Mouse (Mus musculus): ENCODE measurements around the gene Kank1.

Kank1 gene

GRCm38 (mm10) chr19:25285756-25286538, 49.2 kb downstream of the Kank1 start:
- ChIA-PET CTCF (interaction anchor here in 1 of 4 experiments (0.6 kb wide), 1 partner anchor 106 kb away, joined by 3 read pairs; no protein-coding TSS in a partner anchor), POLR2A (interaction anchor here in 1 of 4 experiments (0.6 kb wide), 2 partner anchors 137 to 1724 kb away, joined by 3 to 4 read pairs; no protein-coding TSS in a partner anchor)

DNA sequence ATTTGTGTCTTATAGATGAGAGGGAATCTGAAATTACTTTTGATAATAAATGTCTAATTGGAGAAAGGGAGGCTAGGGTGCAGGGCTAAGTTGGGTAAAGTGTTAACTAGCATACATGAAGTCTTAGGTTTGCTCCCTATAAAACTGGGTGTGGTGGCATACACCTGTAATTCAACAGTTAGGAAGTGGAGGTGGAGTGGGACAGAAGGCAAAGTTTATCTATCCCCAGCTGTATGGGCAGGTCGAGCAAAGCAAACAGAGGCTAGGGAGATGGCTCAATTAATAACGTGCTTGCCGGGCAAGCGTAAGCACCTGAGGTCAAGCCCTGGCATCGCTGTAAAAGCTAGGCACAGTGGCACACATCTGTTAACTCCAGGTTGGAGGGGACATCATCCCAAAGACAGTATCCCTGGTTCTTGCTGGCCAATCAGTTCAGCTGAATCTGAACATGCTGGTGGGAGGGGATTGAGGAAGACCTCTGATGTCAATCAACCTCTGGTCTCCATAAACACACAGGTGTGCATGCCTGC, 54.3 kb downstream of the Kank1 start:
- ChIA-PET POLR2A (no interaction called here), CTCF (no interaction called here)

DNA sequence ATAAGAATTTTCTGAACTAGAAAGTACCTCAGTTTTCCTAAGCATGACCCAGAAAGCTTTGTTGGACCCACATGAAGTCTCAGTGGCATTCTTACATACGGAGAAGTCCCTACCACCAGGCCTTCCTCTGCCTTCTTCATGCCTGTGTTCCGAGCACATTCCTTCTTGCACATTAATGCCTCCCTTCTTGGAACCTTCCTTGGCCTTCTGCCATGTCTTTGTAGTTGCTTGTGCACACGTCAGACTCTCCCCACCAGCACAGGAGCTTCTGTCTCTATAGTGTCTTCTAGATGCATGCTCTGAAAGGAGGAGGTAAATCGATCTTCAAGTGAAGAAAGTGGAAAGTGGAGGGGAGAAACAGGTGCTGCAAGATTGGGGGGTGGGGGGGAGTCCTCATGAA, 58.4 kb downstream of the Kank1 start:
- CTCF ChIA-PET, result interaction anchor here in 3 of 4 experiments (0.7 kb wide), 3 partner anchors 10 to 156 kb away, joined by 7 to 9 read pairs (median 8); no protein-coding TSS in a partner anchor
- POLR2A ChIA-PET, result interaction anchor here in 1 of 4 experiments (0.6 to 1.1 kb wide), 3 partner anchors 21 to 177 kb away, joined by 3 to 9 read pairs (median 5); no protein-coding TSS in a partner anchor

- CTCF ChIA-PET, result interaction anchor here in 3 of 4 experiments (0.5 to 0.8 kb wide), 3 partner anchors 29 to 336 kb away, joined by 3 to 9 read pairs (median 3); partner anchors contain the start of gene Cbwd1 (in 1 of the 3)
- POLR2A ChIA-PET, result no interaction called here
Observed at GRCm38 (mm10) chr19:25297269-25297668, 60.5 kb downstream of the Kank1 start.

- ChIA-PET POLR2A (interaction anchor here in 2 of 4 experiments (0.8 to 1.1 kb wide), 2 partner anchors 149 to 167 kb away, joined by 3 read pairs; no protein-coding TSS in a partner anchor), CTCF (interaction anchor here in 1 of 4 experiments (0.6 kb wide), 1 partner anchor 75 kb away, joined by 3 read pairs; no protein-coding TSS in a partner anchor)
Observed at GRCm38 (mm10) chr19:25299852-25300670, 63.3 kb downstream of the Kank1 start.

- CTCF ChIA-PET, result no interaction called here
- POLR2A ChIA-PET, result no interaction called here
Observed at GRCm38 (mm10) chr19:25301189-25301588, 64.4 kb downstream of the Kank1 start.

GRCm38 (mm10) chr19:25306277-25306676, 69.5 kb downstream of the Kank1 start:
- ChIA-PET CTCF (interaction anchor here in 1 of 4 experiments (1.0 kb wide), 1 partner anchor 199 kb away, joined by 4 read pairs; no protein-coding TSS in a partner anchor), POLR2A (no interaction called here)

DNA sequence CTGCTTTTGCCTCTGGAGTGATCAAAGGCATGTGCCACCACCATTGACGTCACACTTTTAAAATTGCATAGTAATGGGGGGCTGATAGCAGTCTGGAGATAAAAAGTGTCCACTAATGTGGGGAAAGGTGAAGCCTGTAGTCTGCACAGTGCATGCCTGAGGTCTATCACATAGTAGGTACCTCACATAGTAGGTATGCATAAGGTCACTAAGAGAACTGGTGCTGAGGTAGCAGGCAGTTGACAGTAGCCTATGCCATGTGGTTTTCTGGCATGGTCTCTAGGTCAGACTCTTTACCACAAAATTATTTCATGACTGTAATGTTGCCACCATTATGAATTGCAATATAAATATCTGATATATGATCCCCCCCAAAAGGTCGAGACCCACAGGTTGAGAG, 71.4 kb downstream of the Kank1 start:
- CTCF ChIA-PET, result interaction anchor here in 3 of 4 experiments (0.6 to 1.0 kb wide), 5 partner anchors 20 to 857 kb away, joined by 3 to 7 read pairs (median 3); no protein-coding TSS in a partner anchor
- POLR2A ChIA-PET, result interaction anchor here in 2 of 4 experiments (0.6 to 1.1 kb wide), 5 partner anchors 12 to 1152 kb away, joined by 3 to 5 read pairs (median 3); partner anchors contain the start of gene Kank1 (in 1 of the 2)

DNA sequence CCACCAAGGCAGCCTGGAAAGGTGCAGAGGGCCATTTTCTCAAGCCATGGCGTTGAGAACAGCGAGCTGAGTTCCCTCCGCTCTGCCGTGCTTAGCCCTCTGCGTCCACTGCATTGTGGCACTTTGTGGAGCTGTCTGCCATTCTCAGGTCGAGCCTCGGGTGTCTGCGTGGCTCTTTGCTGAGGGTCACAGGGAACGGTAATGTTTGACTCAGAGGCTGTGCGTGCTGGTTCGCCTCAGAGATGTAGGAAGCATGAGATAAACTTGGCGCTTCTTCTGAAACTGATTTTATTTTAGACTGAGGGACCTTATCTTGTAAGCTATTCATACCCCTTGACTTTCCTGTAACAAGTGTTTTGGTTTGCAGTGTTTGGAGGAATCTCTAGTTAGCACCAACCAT, 72.0 kb downstream of the Kank1 start:
- ChIA-PET POLR2A (interaction anchor here in 2 of 4 experiments (1.1 kb wide), 2 partner anchors 11 to 72 kb away, joined by 3 to 4 read pairs; partner anchors contain the start of gene Kank1 (in 1 of the 2)), CTCF (interaction anchor here in 2 of 4 experiments (0.6 to 1.0 kb wide), 2 partner anchors 19 to 25 kb away, joined by 3 read pairs; no protein-coding TSS in a partner anchor)

DNA sequence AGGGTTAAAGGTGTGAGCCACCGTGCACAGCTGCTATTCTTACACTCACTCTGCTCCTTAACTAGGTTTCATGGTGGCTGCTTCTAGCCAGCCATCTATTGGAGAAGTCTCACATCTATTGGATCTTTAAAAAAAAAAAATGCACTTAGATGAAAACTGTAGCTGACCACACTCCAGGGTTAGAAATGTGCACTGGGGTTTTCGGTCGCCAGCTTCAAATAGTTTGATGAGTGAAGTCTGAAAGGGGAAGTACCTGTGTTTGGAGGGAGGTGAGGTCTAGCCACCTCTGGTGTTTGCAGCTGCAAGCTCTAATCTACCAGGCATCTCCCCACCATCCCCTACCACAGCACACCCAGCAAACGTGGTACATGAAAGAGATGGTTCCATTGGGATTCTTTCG, 74.2 kb downstream of the Kank1 start:
- ChIA-PET POLR2A (interaction anchor here in 1 of 4 experiments (1.0 kb wide), 1 partner anchor 9 kb away, joined by 3 read pairs; no protein-coding TSS in a partner anchor), CTCF (interaction anchor here in 3 of 4 experiments (0.6 to 0.9 kb wide), 3 partner anchors 23 to 135 kb away, joined by 3 to 4 read pairs (median 3); no protein-coding TSS in a partner anchor)

GRCm38 (mm10) chr19:25311626-25312025, 74.9 kb downstream of the Kank1 start:
- POLR2A ChIA-PET, result interaction anchor here in 1 of 4 experiments (1.0 kb wide), 1 partner anchor 8 kb away, joined by 3 read pairs; no protein-coding TSS in a partner anchor
- CTCF ChIA-PET, result interaction anchor here in 1 of 4 experiments (0.6 kb wide), 1 partner anchor 134 kb away, joined by 3 read pairs; no protein-coding TSS in a partner anchor

DNA sequence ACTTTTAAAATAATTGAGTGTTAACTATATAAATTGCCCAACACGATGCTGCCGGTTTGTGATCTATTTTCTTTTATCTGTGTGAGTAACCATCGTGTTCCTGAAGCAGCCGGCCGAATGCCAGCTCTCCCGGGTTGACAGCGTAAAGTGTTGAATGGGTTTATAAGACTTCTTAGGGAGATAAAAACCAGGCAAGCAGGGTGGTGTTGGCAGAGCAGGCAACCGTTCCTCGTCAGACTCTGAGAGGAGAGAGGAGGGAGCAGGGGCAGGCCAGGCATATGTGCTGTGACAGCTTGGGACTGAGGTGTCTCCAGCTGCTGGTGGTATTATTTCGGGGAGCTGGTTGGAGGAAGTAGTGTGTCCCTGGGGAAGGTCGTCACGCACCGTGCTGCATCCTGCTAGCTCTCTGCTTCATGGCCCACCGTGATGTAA, 78.7 kb downstream of the Kank1 start:
- CTCF ChIA-PET, result interaction anchor here in 1 of 4 experiments (0.6 kb wide), 1 partner anchor 1544 kb away, joined by 3 read pairs; no protein-coding TSS in a partner anchor
- POLR2A ChIA-PET, result no interaction called here

- ChIA-PET POLR2A (interaction anchor here in 1 of 4 experiments (1.0 kb wide), 1 partner anchor 9 kb away, joined by 3 read pairs; no protein-coding TSS in a partner anchor), CTCF (no interaction called here)
Observed at GRCm38 (mm10) chr19:25315993-25316392, 79.2 kb downstream of the Kank1 start.

- ChIA-PET CTCF (interaction anchor here in 1 of 4 experiments (1.5 kb wide), 1 partner anchor 10 kb away, joined by 3 read pairs; no protein-coding TSS in a partner anchor), POLR2A (no interaction called here)
Observed at GRCm38 (mm10) chr19:25324265-25324664, 87.5 kb downstream of the Kank1 start.

GRCm38 (mm10) chr19:25325113-25326001, 88.6 kb downstream of the Kank1 start:
- POLR2A ChIA-PET, result no interaction called here

GRCm38 (mm10) chr19:25326002-25326300, 89.2 kb downstream of the Kank1 start:
- ChIA-PET POLR2A (no interaction called here), CTCF (interaction anchor here in 1 of 4 experiments (1.2 kb wide), 1 partner anchor 118 kb away, joined by 3 read pairs; no protein-coding TSS in a partner anchor)

More at GRCm38 (mm10) chr19:25325113-25326001, 88.6 kb downstream of the Kank1 start:
- CTCF ChIA-PET, result interaction anchor here in 1 of 4 experiments (1.5 kb wide), 1 partner anchor 9 kb away, joined by 3 read pairs; no protein-coding TSS in a partner anchor

- CTCF ChIA-PET, result interaction anchor here (0.6 to 1.9 kb wide), 9 partner anchors 14 to 224 kb away, joined by 3 to 13 read pairs (median 3); no protein-coding TSS in a partner anchor
- POLR2A ChIA-PET, result no interaction called here
Observed at GRCm38 (mm10) chr19:25327633-25328032, 90.9 kb downstream of the Kank1 start.

Measured in embryonic stem cell, embryonic (primary cell).